Mouse (Mus musculus): ENCODE results near the gene Treml2. TPM values are rescaled to one million over a fixed set of nuclear protein-coding genes. Genes with fewer than 3 reads are reported as not detected.

Gene Treml2
- polyA plus RNA-seq, 1 experiment from 2014 or later: 0.10 TPM

- ATAC-seq (ENCODE audit: insufficient number of reproducible peaks, insufficient read depth, low FRiP score, low TSS enrichment, low read depth): no peak
- WGBS: 93% methylated on average over 6 of the region's 6 CpGs
- H3K4me3 ChIP-seq (replicated peaks): no peak overlapping the region
- no peak overlapping the region for H3K9ac ChIP-seq (replicated peaks)
- H3K9me3 ChIP-seq: no peaks in the 10 kb centered on the region
- H3K4me2 ChIP-seq: no peak overlapping the region
- H3K4me1 ChIP-seq (replicated peaks): no peaks in the 10 kb centered on the region
- no peaks in the 10 kb centered on the region for H3K36me3 ChIP-seq
- no peak overlapping the region for H3K27ac ChIP-seq
- no peaks in the 10 kb centered on the region for H3K27me3 ChIP-seq
These were observed 25.8 kb downstream of the Treml2 start for GRCm38 (mm10) chr17:48325093-48325492.

GRCm38 (mm10) chr17:48325638-48326037 is 26.3 kb downstream of the Treml2 start:
- H3K36me3 ChIP-seq: no peaks in the 10 kb centered on the region
- H3K9ac ChIP-seq (replicated peaks): no peak overlapping the region
- H3K9me3 ChIP-seq: no peaks in the 10 kb centered on the region
- no peaks in the 10 kb centered on the region for H3K27me3 ChIP-seq
- no peaks in the 10 kb centered on the region for H3K4me1 ChIP-seq (replicated peaks)
- WGBS: 87% methylated on average over 11 of the region's 11 CpGs
- H3K4me2 ChIP-seq: no peak overlapping the region
- H3K27ac ChIP-seq: no peak overlapping the region
- H3K4me3 ChIP-seq (replicated peaks): no peak overlapping the region
- no peak for ATAC-seq (ENCODE audit: insufficient number of reproducible peaks, insufficient read depth, low FRiP score, low TSS enrichment, low read depth)

GRCm38 (mm10) chr17:48326656-48327055 is 27.4 kb downstream of the Treml2 start:
- no peak overlapping the region for H3K27ac ChIP-seq
- H3K27me3 ChIP-seq: no peaks in the 10 kb centered on the region
- no peaks in the 10 kb centered on the region for H3K36me3 ChIP-seq
- H3K9ac ChIP-seq (replicated peaks): no peak overlapping the region
- WGBS: 70% methylated on average over 4 of the region's 4 CpGs
- H3K9me3 ChIP-seq: no peaks in the 10 kb centered on the region
- H3K4me2 ChIP-seq: no peak overlapping the region
- H3K4me3 ChIP-seq (replicated peaks): no peak overlapping the region
- no peaks in the 10 kb centered on the region for H3K4me1 ChIP-seq (replicated peaks)
- ATAC-seq (ENCODE audit: insufficient number of reproducible peaks, insufficient read depth, low FRiP score, low TSS enrichment, low read depth): no peak

GRCm38 (mm10) chr17:48332524-48332923 is 33.2 kb downstream of the Treml2 start:
- Histone ChIP-seq H3K4me1 (replicated peaks) (no peaks in the 10 kb centered on the region), H3K4me3 (replicated peaks) (no peak overlapping the region), H3K9ac (replicated peaks) (no peak overlapping the region), H3K4me2 (no peak overlapping the region), H3K27me3 (no peaks in the 10 kb centered on the region), H3K9me3 (no peaks in the 10 kb centered on the region), H3K27ac (no peak overlapping the region), H3K36me3 (no peaks in the 10 kb centered on the region)
- no peak for ATAC-seq (ENCODE audit: insufficient number of reproducible peaks, insufficient read depth, low FRiP score, low TSS enrichment, low read depth)
- WGBS: 89% methylated on average over 2 of the region's 2 CpGs

GRCm38 (mm10) chr17:48334186-48334585 is 34.9 kb downstream of the Treml2 start:
- H3K27me3 ChIP-seq: no peaks in the 10 kb centered on the region
- no peak overlapping the region for H3K4me3 ChIP-seq (replicated peaks)
- H3K4me1 ChIP-seq (replicated peaks): no peaks in the 10 kb centered on the region
- no peak overlapping the region for H3K27ac ChIP-seq
- no peaks in the 10 kb centered on the region for H3K9me3 ChIP-seq
- no peak overlapping the region for H3K4me2 ChIP-seq
- ATAC-seq (ENCODE audit: insufficient number of reproducible peaks, insufficient read depth, low FRiP score, low TSS enrichment, low read depth): no peak
- no peak overlapping the region for H3K9ac ChIP-seq (replicated peaks)
- 93% methylated on average over 4 of the region's 4 CpGs for WGBS
- no peaks in the 10 kb centered on the region for H3K36me3 ChIP-seq

GRCm38 (mm10) chr17:48336857-48337256 is 37.6 kb downstream of the Treml2 start:
- no peaks in the 10 kb centered on the region for H3K27me3 ChIP-seq
- no peak overlapping the region for H3K9ac ChIP-seq (replicated peaks)
- H3K4me3 ChIP-seq (replicated peaks): no peak overlapping the region
- no peak for ATAC-seq (ENCODE audit: insufficient number of reproducible peaks, insufficient read depth, low FRiP score, low TSS enrichment, low read depth)
- H3K9me3 ChIP-seq: no peaks in the 10 kb centered on the region
- no peaks in the 10 kb centered on the region for H3K36me3 ChIP-seq
- WGBS: 2% methylated on average over 6 of the region's 6 CpGs
- no peaks in the 10 kb centered on the region for H3K4me1 ChIP-seq (replicated peaks)
- H3K4me2 ChIP-seq: no peak overlapping the region
- no peak overlapping the region for H3K27ac ChIP-seq

- no peak overlapping the region for H3K4me3 ChIP-seq (replicated peaks)
- no peaks in the 10 kb centered on the region for H3K27me3 ChIP-seq
- H3K4me1 ChIP-seq (replicated peaks): no peaks in the 10 kb centered on the region
- no peak overlapping the region for H3K9ac ChIP-seq (replicated peaks)
- no peaks in the 10 kb centered on the region for H3K9me3 ChIP-seq
- no peak overlapping the region for H3K4me2 ChIP-seq
- no peak for ATAC-seq (ENCODE audit: insufficient number of reproducible peaks, insufficient read depth, low FRiP score, low TSS enrichment, low read depth)
- WGBS: 97% methylated on average over 1 of the region's 1 CpGs
- no peaks in the 10 kb centered on the region for H3K36me3 ChIP-seq
- no peak overlapping the region for H3K27ac ChIP-seq
These were observed 41.0 kb downstream of the Treml2 start for GRCm38 (mm10) chr17:48340267-48340666.

GRCm38 (mm10) chr17:48341947-48342346 is 42.6 kb downstream of the Treml2 start:
- H3K4me1 ChIP-seq (replicated peaks): no peaks in the 10 kb centered on the region
- WGBS: 79% methylated on average over 3 of the region's 3 CpGs
- no peak overlapping the region for H3K4me3 ChIP-seq (replicated peaks)
- no peaks in the 10 kb centered on the region for H3K9me3 ChIP-seq
- ATAC-seq (ENCODE audit: insufficient number of reproducible peaks, insufficient read depth, low FRiP score, low TSS enrichment, low read depth): no peak
- H3K9ac ChIP-seq (replicated peaks): no peak overlapping the region
- H3K27me3 ChIP-seq: peaks cover 7% of the 10 kb centered on the region; the same call in 1 of the 2 replicates
- no peak overlapping the region for H3K4me2 ChIP-seq
- no peaks in the 10 kb centered on the region for H3K36me3 ChIP-seq
- H3K27ac ChIP-seq: no peak overlapping the region

- Histone ChIP-seq H3K4me3 (replicated peaks) (no peak overlapping the region), H3K4me1 (replicated peaks) (no peaks in the 10 kb centered on the region), H3K9me3 (no peaks in the 10 kb centered on the region), H3K36me3 (no peaks in the 10 kb centered on the region), H3K9ac (replicated peaks) (no peak overlapping the region), H3K27ac (no peak overlapping the region), H3K27me3 (peaks cover 7% of the 10 kb centered on the region; the same call in 1 of the 2 replicates), H3K4me2 (no peak overlapping the region)
- 87% methylated on average over 2 of the region's 2 CpGs for WGBS
- no peak for ATAC-seq (ENCODE audit: insufficient number of reproducible peaks, insufficient read depth, low FRiP score, low TSS enrichment, low read depth)
These were observed 43.8 kb downstream of the Treml2 start for GRCm38 (mm10) chr17:48343065-48343464.

GRCm38 (mm10) chr17:48345824-48346223 is 46.5 kb downstream of the Treml2 start:
- Histone ChIP-seq H3K4me2 (no peak overlapping the region), H3K4me3 (replicated peaks) (no peak overlapping the region), H3K4me1 (replicated peaks) (no peaks in the 10 kb centered on the region), H3K36me3 (no peaks in the 10 kb centered on the region), H3K9ac (replicated peaks) (no peak overlapping the region), H3K27ac (no peak overlapping the region), H3K27me3 (peaks cover 7% of the 10 kb centered on the region; the same call in 1 of the 2 replicates), H3K9me3 (no peaks in the 10 kb centered on the region)
- ATAC-seq (ENCODE audit: insufficient number of reproducible peaks, insufficient read depth, low FRiP score, low TSS enrichment, low read depth): no peak
- WGBS: 82% methylated on average over 4 of the region's 4 CpGs

- ATAC-seq (ENCODE audit: insufficient number of reproducible peaks, insufficient read depth, low FRiP score, low TSS enrichment, low read depth): no peak
- Histone ChIP-seq H3K27me3 (peaks cover 7% of the 10 kb centered on the region; the same call in 1 of the 2 replicates), H3K36me3 (no peaks in the 10 kb centered on the region), H3K9ac (replicated peaks) (no peak within 1 kb of the TSS), H3K4me1 (replicated peaks) (no peaks in the 10 kb centered on the region), H3K9me3 (no peaks in the 10 kb centered on the region), H3K4me2 (no peak within 1 kb of the TSS), H3K4me3 (replicated peaks) (no peak within 1 kb of the TSS), H3K27ac (no peak within 1 kb of the TSS)
- WGBS: 70% methylated on average over 5 of the region's 5 CpGs
These were observed 46.9 kb downstream of the Treml2 start, which contains the start of gene Trem2 for GRCm38 (mm10) chr17:48346231-48346630. Gene Trem2, plus strand, starts transcription at chr17:48346401.

GRCm38 (mm10) chr17:48346834-48347233 is 47.5 kb downstream of the Treml2 start:
- H3K27ac ChIP-seq: no peak overlapping the region

More at GRCm38 (mm10) chr17:48346834-48347233, 47.5 kb downstream of the Treml2 start:
- WGBS: 65% methylated on average over 4 of the region's 4 CpGs
- H3K9me3 ChIP-seq: no peaks in the 10 kb centered on the region
- H3K36me3 ChIP-seq: no peaks in the 10 kb centered on the region
- H3K4me2 ChIP-seq: no peak overlapping the region
- peaks cover 7% of the 10 kb centered on the region; the same call in 1 of the 2 replicates for H3K27me3 ChIP-seq
- no peak overlapping the region for H3K9ac ChIP-seq (replicated peaks)
- H3K4me1 ChIP-seq (replicated peaks): no peaks in the 10 kb centered on the region
- no peak overlapping the region for H3K4me3 ChIP-seq (replicated peaks)
- no peak for ATAC-seq (ENCODE audit: insufficient number of reproducible peaks, insufficient read depth, low FRiP score, low TSS enrichment, low read depth)
